Mouse (Mus musculus) thymus, adult 2 months (tissue): ENCODE measurements at regions not wholly inside any gene's neighbourhood (a gene's known extent, or its start where the extent isn't known, plus 50 kb on each side); places are given as distances from the start of the nearest gene placed in this dataset.

Experiments used
- DNase-seq: peaks from one replicate; pipeline ENCODE4 v3.0.0; 2021
- H3K27ac ChIP-seq: fragments of 200-500 bp; 2 replicates; pipeline ENCODE4 v1.5.1; 2012; ENCODE audit warnings: low read length, control low read depth; ENCODE audit not compliant: control insufficient read depth, insufficient read depth
- H3K27me3 ChIP-seq: fragments of 200-500 bp; 2 replicates; pipeline ENCODE4 v1.6.1; 2012; ENCODE audit warnings: mild to moderate bottlenecking, low read length, moderate library complexity, mixed read lengths; ENCODE audit not compliant: control insufficient read depth, insufficient read depth
- H3K36me3 ChIP-seq: fragments of 200-500 bp; 2 replicates; pipeline ENCODE4 v1.6.1; 2012; ENCODE audit warnings: mild to moderate bottlenecking, low read length, moderate library complexity; ENCODE audit not compliant: control insufficient read depth, insufficient read depth
- H3K4me1 ChIP-seq: fragments of 200-500 bp; replicated peaks from 2 replicates; pipeline ENCODE4 v1.6.1; 2012; ENCODE audit warnings: low read length; ENCODE audit not compliant: control insufficient read depth, insufficient read depth
- H3K4me3 ChIP-seq: fragments of 200-500 bp; 2 replicates; pipeline ENCODE4 v1.5.1; 2012; ENCODE audit warnings: mild to moderate bottlenecking, low read length, control low read depth, moderate library complexity; ENCODE audit not compliant: control insufficient read depth, insufficient read depth
- CTCF ChIP-seq: fragments of 200-500 bp; IDR thresholded peaks from 2 replicates; pipeline ENCODE4 v1.5.1; 2012; ENCODE audit warnings: mild to moderate bottlenecking, control low read depth, low read length, moderate library complexity, borderline replicate concordance; ENCODE audit not compliant: control insufficient read depth, poor library complexity, insufficient read depth; ENCODE audit errors: extremely low read depth
- POLR2A ChIP-seq: fragments of 200-500 bp; IDR thresholded peaks from 2 replicates; pipeline ENCODE4 v1.6.1; 2012; ENCODE audit warnings: mild to moderate bottlenecking, low read length, control low read depth, moderate library complexity; ENCODE audit not compliant: control insufficient read depth, poor library complexity, insufficient read depth; ENCODE audit errors: extremely low read depth
- whole genome bisulfite sequencing: fragments of 180-500 bp; shearing (Covaris S2); methylation state at CpG from one replicate; pipeline ENCODE4 v1.1.7; 2018; 5-methylcytosine and 5-hydroxymethylcytosine counted together

GRCm38 (mm10) chr4:131205127-131205526, 260.9 kb downstream of the Matn1 start:
- H3K4me1 ChIP-seq, result no peaks in the 10 kb centered on the region
- H3K27me3 ChIP-seq, result no peaks in the 10 kb centered on the region
- H3K27ac ChIP-seq, result no peak overlapping the region
- no peak for DNase-seq
- no peaks in the 10 kb centered on the region for H3K36me3 ChIP-seq
- no peak overlapping the region for H3K4me3 ChIP-seq
- 89% methylated on average over 2 of the region's 2 CpGs for WGBS
- no peak for TF ChIP-seq POLR2A
- TF ChIP-seq CTCF, result no peak

GRCm38 (mm10) chr4:131205685-131206084, 261.5 kb downstream of the Matn1 start:
- H3K27me3 ChIP-seq, result no peaks in the 10 kb centered on the region
- TF ChIP-seq POLR2A (no peak), CTCF (no peak)
- no peak overlapping the region for H3K27ac ChIP-seq
- H3K4me1 ChIP-seq, result no peaks in the 10 kb centered on the region
- DNase-seq, result no peak
- 78% methylated on average over 4 of the region's 4 CpGs for WGBS
- H3K4me3 ChIP-seq, result no peak overlapping the region
- H3K36me3 ChIP-seq, result no peaks in the 10 kb centered on the region

- 89% methylated on average over 8 of the region's 8 CpGs for WGBS
- Histone ChIP-seq H3K27me3 (no peaks in the 10 kb centered on the region), H3K36me3 (no peaks in the 10 kb centered on the region), H3K4me1 (no peaks in the 10 kb centered on the region), H3K27ac (no peak overlapping the region), H3K4me3 (no peak overlapping the region)
- TF ChIP-seq CTCF (no peak), POLR2A (no peak)
- no peak for DNase-seq
Observed at GRCm38 (mm10) chr4:131206181-131206885, 262.1 kb downstream of the Matn1 start.

GRCm38 (mm10) chr4:131206886-131207200, 262.7 kb downstream of the Matn1 start:
- no peaks in the 10 kb centered on the region for H3K36me3 ChIP-seq
- no peak for TF ChIP-seq POLR2A
- TF ChIP-seq CTCF, result no peak
- H3K4me3 ChIP-seq, result no peak overlapping the region
- 89% methylated on average over 4 of the region's 4 CpGs for WGBS
- H3K27ac ChIP-seq, result no peak overlapping the region
- H3K27me3 ChIP-seq, result no peaks in the 10 kb centered on the region
- no peak for DNase-seq
- no peaks in the 10 kb centered on the region for H3K4me1 ChIP-seq

GRCm38 (mm10) chr4:131207249-131207648, 263.1 kb downstream of the Matn1 start:
- no peak for DNase-seq
- no peaks in the 10 kb centered on the region for H3K4me1 ChIP-seq
- 78% methylated on average over 2 of the region's 2 CpGs for WGBS
- H3K36me3 ChIP-seq, result no peaks in the 10 kb centered on the region
- no peaks in the 10 kb centered on the region for H3K27me3 ChIP-seq
- no peak overlapping the region for H3K4me3 ChIP-seq
- H3K27ac ChIP-seq, result no peak overlapping the region
- TF ChIP-seq POLR2A (no peak), CTCF (no peak)

- WGBS, result 86% methylated on average over 9 of the region's 9 CpGs
- no peak for DNase-seq
- Histone ChIP-seq H3K27ac (no peak overlapping the region), H3K4me3 (no peak overlapping the region), H3K27me3 (no peaks in the 10 kb centered on the region), H3K4me1 (no peaks in the 10 kb centered on the region), H3K36me3 (no peaks in the 10 kb centered on the region)
- TF ChIP-seq POLR2A (no peak), CTCF (no peak)
Observed at GRCm38 (mm10) chr4:131208166-131208565, 264.0 kb downstream of the Matn1 start.

GRCm38 (mm10) chr4:131208637-131209036, 264.5 kb downstream of the Matn1 start:
- Histone ChIP-seq H3K4me3 (no peak overlapping the region), H3K27ac (no peak overlapping the region), H3K4me1 (no peaks in the 10 kb centered on the region), H3K27me3 (no peaks in the 10 kb centered on the region), H3K36me3 (no peaks in the 10 kb centered on the region)
- no peak for DNase-seq
- WGBS, result 90% methylated on average over 6 of the region's 6 CpGs
- no peak for TF ChIP-seq CTCF
- TF ChIP-seq POLR2A, result no peak
